Comparison of ENCODE assay signal across 8 mouse cellular contexts in genomic region chr6:4982686-4983162, GRCm38 (mm10).
DNase-seq lines count a peak whose midpoint lies in the region; ATAC-seq and TF ChIP-seq lines count a peak whose summit lies in the region.

No protein-coding gene starts in this region.

- no peaks in the 10 kb centered on the region for H3K36me3 ChIP-seq in intestine, embryonic 16.5 days (ENCODE audit: control insufficient read depth, insufficient read depth, low read length)
- no peaks in the 10 kb centered on the region for H3K36me3 ChIP-seq in heart, embryonic 12.5 days

- peaks cover 2% of the 10 kb centered on the region; the same call in 1 of the 2 replicates for H3K4me1 ChIP-seq in cortical plate, adult 2 months (ENCODE audit: control insufficient read depth, insufficient read depth, low read length)
- no peaks in the 10 kb centered on the region for H3K4me1 ChIP-seq in intestine, embryonic 16.5 days (ENCODE audit: control insufficient read depth, insufficient read depth, low read length)
- H3K4me1 ChIP-seq in heart, embryonic 12.5 days (replicated peaks) = 0 out of 2 replicates have a peak, but pooled peaks cover 8% of the 10 kb centered on the region

- intact Hi-C loops in heart, postnatal 10 days (cut with DNase I) = no loop called here
- intact Hi-C loops in gastrocnemius, postnatal 36 days (cut with DNase I) = no loop called here

- TF ChIP-seq CTCF in cortical plate, adult 2 months (IDR thresholded peaks at IDR 0.05; ENCODE audit: extremely low read depth, insufficient read depth, low read length) = 0 out of 2 replicates have a peak, but pooled peaks have one; percentile 19

- H3K9me3 ChIP-seq in intestine, embryonic 16.5 days (ENCODE audit: control insufficient read depth, low read length) = no peaks in the 10 kb centered on the region
- H3K9me3 ChIP-seq in heart, embryonic 12.5 days (replicated peaks) = no peaks in the 10 kb centered on the region

- H3K4me3 ChIP-seq in cortical plate, adult 2 months (ENCODE audit: insufficient read depth, low read length) = no peak overlapping the region
- no peak overlapping the region for H3K4me3 ChIP-seq in intestine, embryonic 16.5 days (ENCODE audit: low read length)
- no peak overlapping the region for H3K4me3 ChIP-seq in heart, embryonic 12.5 days

- TF ChIP-seq POLR2A in cortical plate, adult 2 months (IDR thresholded peaks at IDR 0.05; ENCODE audit: extremely low read depth, insufficient read depth, low read length) = no peak

- H3K9ac ChIP-seq in intestine, embryonic 16.5 days (ENCODE audit: low read depth, low read length) = no peak overlapping the region
- H3K9ac ChIP-seq in heart, embryonic 12.5 days = no peak overlapping the region

- no peaks in the 10 kb centered on the region for H3K27me3 ChIP-seq in intestine, embryonic 16.5 days (replicated peaks; ENCODE audit: control insufficient read depth, insufficient read depth, low read length)
- no peaks in the 10 kb centered on the region for H3K27me3 ChIP-seq in heart, embryonic 12.5 days (replicated peaks)

- WGBS in intestine, embryonic 16.5 days = 44% methylated on average over 9 of the region's 9 CpGs
- WGBS in heart, embryonic 12.5 days = 59% methylated on average over 9 of the region's 9 CpGs

- DNase-seq in heart, postnatal 4 days = peak; percentile 25
- no peak for DNase-seq in heart, postnatal 10 days
- peak; percentile 84 for DNase-seq in lung, postnatal 36 days
- no peak for DNase-seq in gastrocnemius, postnatal 36 days
- no peak for DNase-seq in MN1 (ENCODE audit: low spot score)

- no peak overlapping the region for H3K4me2 ChIP-seq in intestine, embryonic 16.5 days (ENCODE audit: low read depth, low read length)
- no peak overlapping the region for H3K4me2 ChIP-seq in heart, embryonic 12.5 days

- ATAC-seq in intestine, embryonic 16.5 days = peak; percentile 88
- no peak for ATAC-seq in heart, embryonic 12.5 days (ENCODE audit: insufficient number of reproducible peaks, low FRiP score)

- no peak overlapping the region for H3K27ac ChIP-seq in cortical plate, adult 2 months (ENCODE audit: insufficient read depth, low read length)
- no peak overlapping the region for H3K27ac ChIP-seq in intestine, embryonic 16.5 days (ENCODE audit: low read length)
- no peak overlapping the region for H3K27ac ChIP-seq in heart, embryonic 12.5 days (ENCODE audit: poor library complexity, severe bottlenecking)

Comparison
In these comparisons a context has a peak if more than half of its experiments do, and no peak if none do; other contexts are left out.
1. DNase-seq: peak in heart, postnatal 4 days (single experiment) and lung, postnatal 36 days (single experiment); none in heart, postnatal 10 days (0 of 2), gastrocnemius, postnatal 36 days (0 of 2) and MN1 (single experiment).